Comparison of ENCODE assay signal across 9 mouse cellular contexts in the genomic region with DNA sequence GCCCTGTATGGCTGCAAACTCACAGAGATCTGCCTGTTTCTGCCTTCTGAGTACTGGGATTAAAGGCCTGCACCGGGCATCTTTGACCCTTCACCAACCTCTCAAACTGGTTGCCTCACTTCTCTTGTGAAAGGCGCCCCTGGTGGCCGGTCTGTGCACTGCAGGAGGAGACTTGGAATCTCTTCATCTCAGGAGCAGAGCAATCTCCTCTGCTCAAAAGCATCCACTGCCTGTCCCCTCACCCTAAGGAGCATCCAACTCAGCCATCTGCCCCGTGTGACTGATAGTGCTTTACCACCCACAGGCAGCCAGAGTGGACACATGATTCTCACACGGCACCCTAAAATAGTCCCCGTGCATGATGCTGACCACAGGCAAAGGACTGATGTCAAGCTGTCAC.
DNase-seq lines count a peak whose midpoint lies in the region; ATAC-seq lines count a peak whose summit lies in the region.
"Had no signal": no experiment of that assay in that cellular context is flagged by ENCODE, and none has a peak within 500 bp of the region (broad histone marks: within the 10 kb centered on the region; RNA-seq: fewer than 3 reads in every experiment).

No protein-coding gene starts in this region.

- WGBS in neural tube, embryonic 13.5 days, result 63% methylated on average over 6 of the region's 6 CpGs

- H3K4me1 ChIP-seq in neural tube, embryonic 13.5 days (replicated peaks), result peaks cover 67% of the 10 kb centered on the region

- no peak overlapping the region for H3K9ac ChIP-seq in neural tube, embryonic 13.5 days

- DNase-seq in ovary, postnatal 36 days (ENCODE audit: low spot score), result peak; percentile 52
- DNase-seq in ovary, adult 18-20 months (ENCODE audit: low spot score), result no peak
- DNase-seq in adrenal gland, postnatal 10 days, result peak; percentile 69
- DNase-seq in embryo, embryonic 11.5 days (ENCODE audit: low read depth, low spot score), result peak; percentile 16
- peak; percentile 29 for DNase-seq in heart, postnatal 25 days (ENCODE audit: low spot score)
- peak; percentile 63 for DNase-seq in left cerebral cortex, postnatal 4 days
- DNase-seq in Muller cell, postnatal 12 days (ENCODE audit: inconsistent ontology term), result no peak

- intact Hi-C loops in heart, postnatal 25 days (cut with DNase I), result loop anchor here (2.0 kb wide), 1 partner anchor 45 kb away; no protein-coding TSS in a partner anchor
- intact Hi-C loops in left cerebral cortex, postnatal 4 days (cut with DNase I), result no loop called here

- no peaks in the 10 kb centered on the region for H3K9me3 ChIP-seq in neural tube, embryonic 13.5 days

- no peak overlapping the region for H3K4me2 ChIP-seq in neural tube, embryonic 13.5 days

- no peaks in the 10 kb centered on the region for H3K27me3 ChIP-seq in neural tube, embryonic 13.5 days

- no peak for ATAC-seq in neural tube, embryonic 13.5 days (ENCODE audit: low read depth)

- H3K36me3 ChIP-seq in neural tube, embryonic 13.5 days, result no peaks in the 10 kb centered on the region

- H3K4me3 ChIP-seq in neural tube, embryonic 13.5 days, result no peak overlapping the region
- H3K4me3 ChIP-seq: myocyte had no signal

- H3K27ac ChIP-seq in neural tube, embryonic 13.5 days (replicated peaks), result peak overlapping the region; percentile 89

Comparison
In these comparisons a context has a peak if more than half of its experiments do, and no peak if none do; other contexts are left out.
1. DNase-seq: peak in ovary, postnatal 36 days (single experiment), adrenal gland, postnatal 10 days (single experiment), embryo, embryonic 11.5 days (single experiment), heart, postnatal 25 days (single experiment) and left cerebral cortex, postnatal 4 days (single experiment); none in ovary, adult 18-20 months (single experiment) and Muller cell, postnatal 12 days (single experiment).